Mouse (Mus musculus): Measurements from ENCODE around the gene Tspoap1. TPM values are rescaled to one million over a fixed set of nuclear protein-coding genes. Genes with fewer than 3 reads are reported as not detected.

Tspoap1 gene
- polyA plus RNA-seq (2016; fragmentation: Nextera tagmentation; extraction: Ambion mirVana) = 5.7 and 5.9 TPM in 2 replicates

- Histone ChIP-seq H3K27ac (no peak within 1 kb of the TSS), H3K4me3 (replicated peaks) (peak within 1 kb of the TSS; percentile 21), H3K27me3 (peaks cover 64% of the 10 kb centered on the region), H3K4me1 (replicated peaks) (peaks cover 22% of the 10 kb centered on the region), H3K36me3 (no peaks in the 10 kb centered on the region), H3K4me2 (peak within 1 kb of the TSS; percentile 42), H3K9me3 (no peaks in the 10 kb centered on the region), H3K9ac (replicated peaks) (no peak within 1 kb of the TSS)
- ATAC-seq (ENCODE audit: insufficient number of reproducible peaks, insufficient read depth, low FRiP score, low TSS enrichment, low read depth) = no peak
- WGBS = 10% methylated on average over 23 of the region's 23 CpGs
Observed at GRCm38 (mm10) chr11:87760301-87761081, at the start of gene Tspoap1. Tspoap1 (plus strand) TSS chr11:87760541.

- no peak for ATAC-seq (ENCODE audit: insufficient number of reproducible peaks, insufficient read depth, low FRiP score, low TSS enrichment, low read depth)
- no peak overlapping the region for H3K4me2 ChIP-seq
- 87% methylated on average over 4 of the region's 4 CpGs for WGBS
Observed at GRCm38 (mm10) chr11:87712188-87712587, 48.2 kb upstream of the Tspoap1 start.

GRCm38 (mm10) chr11:87715999-87716398 is 44.3 kb upstream of the Tspoap1 start:
- no peak overlapping the region for H3K4me2 ChIP-seq
- no peak for ATAC-seq (ENCODE audit: insufficient number of reproducible peaks, insufficient read depth, low FRiP score, low TSS enrichment, low read depth)

More at GRCm38 (mm10) chr11:87712188-87712587, 48.2 kb upstream of the Tspoap1 start:
- Histone ChIP-seq H3K9ac (replicated peaks) (no peak overlapping the region), H3K27ac (no peak overlapping the region), H3K4me3 (replicated peaks) (no peak overlapping the region), H3K4me1 (replicated peaks) (peaks cover 20% of the 10 kb centered on the region), H3K36me3 (no peaks in the 10 kb centered on the region), H3K9me3 (no peaks in the 10 kb centered on the region), H3K27me3 (0 out of 2 replicates have a peak, but pooled peaks cover 11% of the 10 kb centered on the region)

GRCm38 (mm10) chr11:87719526-87719925 is 40.8 kb upstream of the Tspoap1 start:
- Histone ChIP-seq H3K4me3 (replicated peaks) (no peak overlapping the region), H3K9me3 (no peaks in the 10 kb centered on the region), H3K36me3 (no peaks in the 10 kb centered on the region), H3K27ac (no peak overlapping the region), H3K27me3 (no peaks in the 10 kb centered on the region; the same call in 1 of the 2 replicates), H3K4me1 (replicated peaks) (no peaks in the 10 kb centered on the region), H3K9ac (replicated peaks) (no peak overlapping the region), H3K4me2 (no peak overlapping the region)
- 79% methylated on average over 7 of the region's 7 CpGs for WGBS
- no peak for ATAC-seq (ENCODE audit: insufficient number of reproducible peaks, insufficient read depth, low FRiP score, low TSS enrichment, low read depth)

More at GRCm38 (mm10) chr11:87715999-87716398, 44.3 kb upstream of the Tspoap1 start:
- Histone ChIP-seq H3K27me3 (no peaks in the 10 kb centered on the region; the same call in 1 of the 2 replicates), H3K36me3 (no peaks in the 10 kb centered on the region), H3K27ac (no peak overlapping the region), H3K9ac (replicated peaks) (no peak overlapping the region), H3K4me1 (replicated peaks) (0 out of 2 replicates have a peak, but pooled peaks cover 3% of the 10 kb centered on the region), H3K4me3 (replicated peaks) (no peak overlapping the region), H3K9me3 (no peaks in the 10 kb centered on the region)
- WGBS = 86% methylated on average over 4 of the region's 4 CpGs

GRCm38 (mm10) chr11:87720324-87720723 is 40.0 kb upstream of the Tspoap1 start:
- H3K4me2 ChIP-seq = no peak overlapping the region
- no peak overlapping the region for H3K4me3 ChIP-seq (replicated peaks)
- ATAC-seq (ENCODE audit: insufficient number of reproducible peaks, insufficient read depth, low FRiP score, low TSS enrichment, low read depth) = no peak
- H3K9me3 ChIP-seq = no peaks in the 10 kb centered on the region
- no peak overlapping the region for H3K9ac ChIP-seq (replicated peaks)
- H3K4me1 ChIP-seq (replicated peaks) = 0 out of 2 replicates have a peak, but pooled peaks cover 2% of the 10 kb centered on the region
- no peaks in the 10 kb centered on the region; the same call in 1 of the 2 replicates for H3K27me3 ChIP-seq
- no peaks in the 10 kb centered on the region for H3K36me3 ChIP-seq
- 59% methylated on average over 9 of the region's 9 CpGs for WGBS
- H3K27ac ChIP-seq = no peak overlapping the region

- no peaks in the 10 kb centered on the region for H3K9me3 ChIP-seq
- H3K4me1 ChIP-seq (replicated peaks) = peaks cover 6% of the 10 kb centered on the region
- H3K9ac ChIP-seq (replicated peaks) = no peak overlapping the region
- WGBS = 72% methylated on average over 9 of the region's 9 CpGs
- no peak for ATAC-seq (ENCODE audit: insufficient number of reproducible peaks, insufficient read depth, low FRiP score, low TSS enrichment, low read depth)
- no peak overlapping the region for H3K4me3 ChIP-seq (replicated peaks)
- H3K27ac ChIP-seq = no peak overlapping the region
- H3K27me3 ChIP-seq = no peaks in the 10 kb centered on the region; the same call in 1 of the 2 replicates
- no peak overlapping the region for H3K4me2 ChIP-seq
- H3K36me3 ChIP-seq = no peaks in the 10 kb centered on the region
Observed at GRCm38 (mm10) chr11:87720839-87721238, 39.5 kb upstream of the Tspoap1 start.

- Histone ChIP-seq H3K27ac (no peak overlapping the region), H3K4me1 (replicated peaks) (peaks cover 11% of the 10 kb centered on the region), H3K4me3 (replicated peaks) (no peak overlapping the region), H3K36me3 (no peaks in the 10 kb centered on the region), H3K9ac (replicated peaks) (no peak overlapping the region), H3K4me2 (no peak overlapping the region), H3K9me3 (no peaks in the 10 kb centered on the region), H3K27me3 (no peaks in the 10 kb centered on the region; the same call in 1 of the 2 replicates)
- ATAC-seq (ENCODE audit: insufficient number of reproducible peaks, insufficient read depth, low FRiP score, low TSS enrichment, low read depth) = no peak
- 84% methylated on average over 3 of the region's 3 CpGs for WGBS
Observed at GRCm38 (mm10) chr11:87722168-87722567, 38.2 kb upstream of the Tspoap1 start.

DNA sequence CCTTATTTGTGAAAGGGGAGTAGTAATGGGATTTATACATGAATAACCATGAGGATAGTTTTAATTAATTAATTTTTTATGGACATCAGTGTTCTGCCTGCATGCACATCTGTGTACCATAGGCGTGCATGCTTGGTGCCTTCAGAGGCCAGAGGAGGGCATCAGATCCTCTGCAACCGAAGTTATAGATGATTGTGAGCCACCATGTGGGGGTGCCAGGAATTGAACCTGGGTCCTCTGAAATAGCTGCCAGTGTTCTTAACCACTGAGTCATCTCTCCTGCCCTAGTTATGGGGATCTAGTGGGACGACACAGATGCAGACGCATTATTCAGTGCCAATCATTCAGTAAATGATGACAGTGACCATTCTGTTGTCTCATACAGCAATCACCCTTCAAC is 37.5 kb upstream of the Tspoap1 start:
- Histone ChIP-seq H3K4me2 (no peak overlapping the region), H3K9me3 (no peaks in the 10 kb centered on the region), H3K36me3 (no peaks in the 10 kb centered on the region), H3K27me3 (no peaks in the 10 kb centered on the region; the same call in 1 of the 2 replicates), H3K9ac (replicated peaks) (no peak overlapping the region), H3K4me1 (replicated peaks) (peaks cover 11% of the 10 kb centered on the region), H3K27ac (no peak overlapping the region), H3K4me3 (replicated peaks) (no peak overlapping the region)
- no peak for ATAC-seq (ENCODE audit: insufficient number of reproducible peaks, insufficient read depth, low FRiP score, low TSS enrichment, low read depth)
- 84% methylated on average over 4 of the region's 4 CpGs for WGBS

DNA sequence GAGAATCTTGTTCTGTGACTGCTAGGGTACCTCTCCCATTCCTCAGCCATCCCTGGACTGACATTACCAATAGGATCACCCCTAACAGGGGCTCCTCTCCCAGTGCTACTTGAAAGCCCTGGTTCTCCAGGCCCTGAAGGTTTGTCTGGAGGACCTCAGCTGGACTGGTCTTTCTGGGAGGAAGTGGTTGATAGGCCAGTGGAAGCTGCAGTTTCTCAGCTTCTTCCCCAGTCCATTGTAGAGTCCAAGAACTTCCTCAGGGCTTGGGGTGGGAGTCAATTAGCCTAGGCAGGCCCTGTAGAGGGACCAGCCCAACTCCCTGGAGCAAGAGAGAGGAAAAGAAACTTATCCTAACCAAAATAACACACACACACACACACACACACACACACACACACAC is 34.8 kb upstream of the Tspoap1 start:
- Histone ChIP-seq H3K9me3 (no peaks in the 10 kb centered on the region), H3K4me1 (replicated peaks) (peaks cover 11% of the 10 kb centered on the region), H3K4me3 (replicated peaks) (no peak overlapping the region), H3K27me3 (peaks cover 3% of the 10 kb centered on the region; the same call in 1 of the 2 replicates), H3K27ac (peak overlapping the region; percentile 47; the same call in 1 of the 2 replicates), H3K36me3 (no peaks in the 10 kb centered on the region), H3K4me2 (no peak overlapping the region; the same call in 1 of the 2 replicates), H3K9ac (replicated peaks) (no peak overlapping the region)
- ATAC-seq (ENCODE audit: insufficient number of reproducible peaks, insufficient read depth, low FRiP score, low TSS enrichment, low read depth) = no peak

GRCm38 (mm10) chr11:87725964-87726562 is 34.3 kb upstream of the Tspoap1 start:
- no peak overlapping the region for H3K4me3 ChIP-seq (replicated peaks)
- H3K4me2 ChIP-seq = no peak overlapping the region; the same call in 1 of the 2 replicates
- peak; percentile 33; the same call in 1 of the 2 replicates for ATAC-seq (ENCODE audit: insufficient number of reproducible peaks, insufficient read depth, low FRiP score, low TSS enrichment, low read depth)
- 19% methylated on average over 6 of the region's 6 CpGs for WGBS
- peak overlapping the region; percentile 27; the same call in 1 of the 2 replicates for H3K9ac ChIP-seq (replicated peaks)
- H3K27ac ChIP-seq = peak overlapping the region; percentile 47
- H3K27me3 ChIP-seq = peaks cover 3% of the 10 kb centered on the region; the same call in 1 of the 2 replicates
- H3K9me3 ChIP-seq = no peaks in the 10 kb centered on the region
- no peaks in the 10 kb centered on the region for H3K36me3 ChIP-seq
- peaks cover 11% of the 10 kb centered on the region for H3K4me1 ChIP-seq (replicated peaks)

DNA sequence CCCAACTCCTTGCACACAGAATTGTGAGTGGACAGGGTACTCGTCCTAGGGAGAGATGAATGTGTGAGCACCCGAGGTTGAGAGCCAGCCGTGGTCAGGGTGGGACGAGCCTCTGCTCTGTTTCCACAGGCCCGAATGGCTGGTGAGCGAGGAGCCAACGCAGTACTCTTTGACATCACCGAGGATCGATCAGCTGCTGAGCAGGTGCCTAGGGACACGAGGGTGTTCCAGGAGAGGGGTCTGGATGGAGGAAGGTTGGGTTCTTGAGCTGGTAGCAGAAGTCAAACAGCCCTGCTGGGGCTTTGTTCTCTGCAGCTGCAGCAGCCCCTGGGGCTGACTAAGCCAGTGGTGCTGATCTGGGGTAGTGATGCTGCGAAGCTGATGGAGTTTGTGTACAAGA is 33.3 kb upstream of the Tspoap1 start:
- Histone ChIP-seq H3K4me3 (replicated peaks) (no peak overlapping the region), H3K4me2 (no peak overlapping the region), H3K4me1 (replicated peaks) (peaks cover 11% of the 10 kb centered on the region), H3K27ac (peak overlapping the region; percentile 47), H3K9me3 (no peaks in the 10 kb centered on the region), H3K36me3 (no peaks in the 10 kb centered on the region), H3K9ac (replicated peaks) (no peak overlapping the region), H3K27me3 (0 out of 2 replicates have a peak, but pooled peaks cover 3% of the 10 kb centered on the region)
- ATAC-seq (ENCODE audit: insufficient number of reproducible peaks, insufficient read depth, low FRiP score, low TSS enrichment, low read depth) = no peak
- WGBS = 68% methylated on average over 11 of the region's 11 CpGs

All from limb, embryonic 12.5 days (tissue).